Mouse (Mus musculus) heart, embryonic 14.5 days (tissue): Measurements from ENCODE around the gene Gmds. TPM values are rescaled to one million over a fixed set of nuclear protein-coding genes. Genes with fewer than 3 reads are reported as not detected.

Source experiments
- ATAC-seq: fragments of 200-750 bp; cut with Nextera tagmentation; 2 replicates; pipeline ENCODE4 v1.8.0; 2017; ENCODE audit warnings: low read depth, moderate TSS enrichment; ENCODE audit not compliant: insufficient number of reproducible peaks, insufficient read depth, low FRiP score
- H3K27ac ChIP-seq, 2 experiments: fragments of 200-500 bp in 1 of 2; fragments of 300-500 bp in 1 of 2; sonication (generic) in 1 of 2; replicated peaks in 1 of 2; 2 replicates each; pipeline ENCODE4 v1.5.1; 2012 to 2014; ENCODE audit warnings: low read depth in 2 of 2, low read length in 2 of 2, control low read depth in 1 of 2, mild to moderate bottlenecking in 1 of 2, mixed read lengths in 1 of 2; ENCODE audit not compliant: control insufficient read depth in 1 of 2, insufficient read depth in 1 of 2
- H3K27me3 ChIP-seq: fragments of 300-500 bp; sonication (generic); 2 replicates; pipeline ENCODE4 v1.6.1; 2014; ENCODE audit warnings: mild to moderate bottlenecking, low read length, control low read depth; ENCODE audit not compliant: control insufficient read depth, insufficient read depth
- H3K36me3 ChIP-seq: fragments of 300-500 bp; sonication (generic); 2 replicates; pipeline ENCODE4 v1.6.1; 2014; ENCODE audit warnings: mild to moderate bottlenecking, control low read depth, low read length, mixed read lengths; ENCODE audit not compliant: control insufficient read depth, insufficient read depth
- H3K4me1 ChIP-seq, 2 experiments: fragments of 200-500 bp in 1 of 2; fragments of 300-500 bp in 1 of 2; sonication (generic) in 1 of 2; 2 replicates each; pipeline ENCODE4 v1.6.1; 2012 to 2014; ENCODE audit warnings: low read length in 2 of 2, control low read depth in 1 of 2, mixed read lengths in 1 of 2; ENCODE audit not compliant: control insufficient read depth in 2 of 2, insufficient read depth in 2 of 2
- H3K4me2 ChIP-seq: fragments of 300-500 bp; sonication (generic); 2 replicates; pipeline ENCODE4 v1.6.1; 2014; ENCODE audit warnings: mild to moderate bottlenecking, low read length
- H3K4me3 ChIP-seq, 2 experiments: fragments of 200-500 bp in 1 of 2; fragments of 300-500 bp in 1 of 2; sonication (generic) in 1 of 2; 2 replicates each; pipeline ENCODE4 v1.5.1; 2012 to 2014; ENCODE audit warnings: low read length in 2 of 2, mild to moderate bottlenecking in 2 of 2, control low read depth in 1 of 2, low read depth in 1 of 2, moderate library complexity in 1 of 2; ENCODE audit not compliant: control insufficient read depth in 1 of 2, insufficient read depth in 1 of 2
- H3K9ac ChIP-seq: fragments of 300-500 bp; sonication (generic); 2 replicates; pipeline ENCODE4 v1.6.1; 2014; ENCODE audit warnings: mild to moderate bottlenecking, low read length
- H3K9me3 ChIP-seq: fragments of 300-500 bp; sonication (generic); 2 replicates; pipeline ENCODE4 v1.6.1; 2016; ENCODE audit warnings: low read length, control low read depth; ENCODE audit not compliant: control insufficient read depth
- WGBS: fragments of 180-500 bp; shearing (Covaris S2); extraction: QIAGEN DNeasy Blood & Tissue Kit; methylation state at CpG from one replicate; pipeline ENCODE4 v1.1.7; 2014; 5-methylcytosine and 5-hydroxymethylcytosine counted together
- polyA plus RNA-seq: library from polyadenylated mRNA; unstranded; fragments of >200 nt; fragmentation: Nextera tagmentation; extraction: Ambion mirVana; gene quantifications from 2 replicates; pipeline ENCODE4 v1.2.1, GENCODE M21; 2014

The Gmds gene
- polyA plus RNA-seq, 1 experiment from 2014 or later: 28.7 TPM

DNA sequence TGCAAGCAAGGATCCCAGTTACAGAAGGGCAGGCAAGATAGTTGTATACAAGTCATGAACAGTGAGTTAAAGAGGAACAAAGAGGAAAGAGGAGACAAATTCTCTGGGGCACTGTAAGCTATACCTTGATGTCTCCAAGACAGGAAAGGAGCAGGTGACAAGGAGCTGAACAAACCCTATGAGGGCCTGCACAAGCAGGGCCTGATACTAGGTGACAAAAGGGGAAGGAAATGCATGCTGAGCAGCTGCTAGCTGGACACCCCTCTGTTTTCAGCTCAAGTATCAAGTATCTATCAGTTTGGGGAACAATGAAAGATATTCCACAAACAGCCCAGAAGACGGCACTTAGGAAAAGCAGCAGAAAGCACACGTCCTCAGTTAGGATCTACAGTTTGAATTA, 193.4 kb downstream of the Gmds start:
- ATAC-seq: no peak
- WGBS: 58% methylated on average over 2 of the region's 2 CpGs
- Histone ChIP-seq H3K4me2 (no peak overlapping the region), H3K9me3 (no peaks in the 10 kb centered on the region), H3K9ac (no peak overlapping the region), H3K27me3 (no peaks in the 10 kb centered on the region), H3K4me3 (no peak overlapping the region), H3K4me1 (peaks cover 2 to 12% of the 10 kb centered on the region in 2 experiments; a peak in 3 of 4 replicates), H3K27ac (no peak overlapping the region), H3K36me3 (no peaks in the 10 kb centered on the region)

- no peak overlapping the region for H3K9ac ChIP-seq
- no peak overlapping the region for H3K4me2 ChIP-seq
- no peaks in the 10 kb centered on the region for H3K9me3 ChIP-seq
- H3K27ac ChIP-seq: no peak overlapping the region
- peaks cover 2 to 12% of the 10 kb centered on the region in 2 experiments; a peak in 3 of 4 replicates for H3K4me1 ChIP-seq
- H3K36me3 ChIP-seq: no peaks in the 10 kb centered on the region
- no peak for ATAC-seq
- 80% methylated on average over 3 of the region's 3 CpGs for WGBS
- H3K4me3 ChIP-seq: no peak overlapping the region
- no peaks in the 10 kb centered on the region for H3K27me3 ChIP-seq
Measured at GRCm38 (mm10) chr13:32143651-32144050, 194.9 kb downstream of the Gmds start.

- Histone ChIP-seq H3K4me2 (no peak overlapping the region), H3K9ac (no peak overlapping the region), H3K9me3 (no peaks in the 10 kb centered on the region), H3K4me3 (no peak overlapping the region), H3K36me3 (no peaks in the 10 kb centered on the region), H3K27me3 (no peaks in the 10 kb centered on the region), H3K4me1 (no peaks in the 10 kb centered on the region), H3K27ac (no peak overlapping the region)
- WGBS: 72% methylated on average over 4 of the region's 4 CpGs
- ATAC-seq: no peak
Measured at GRCm38 (mm10) chr13:32134663-32135273, 203.8 kb downstream of the Gmds start.

DNA sequence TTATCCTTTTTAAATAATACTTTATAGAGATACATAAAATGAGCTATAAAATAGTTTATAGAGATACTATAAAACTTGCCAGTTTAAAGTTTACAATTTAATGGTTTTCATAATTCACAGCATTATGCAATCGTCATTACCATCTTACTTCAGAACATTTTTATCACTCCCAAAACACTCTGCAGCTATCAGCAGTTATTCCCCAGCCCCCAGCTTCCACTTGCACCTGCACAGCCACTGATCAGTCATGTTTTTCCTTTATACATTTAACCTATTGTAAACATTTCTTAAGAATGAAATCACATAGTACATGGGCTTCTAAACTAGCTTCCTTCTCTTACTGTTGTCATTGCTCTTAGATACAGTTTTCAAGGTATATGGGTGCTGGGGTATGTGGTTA, 208.6 kb downstream of the Gmds start:
- Histone ChIP-seq H3K4me2 (no peak overlapping the region), H3K36me3 (no peaks in the 10 kb centered on the region), H3K27me3 (no peaks in the 10 kb centered on the region), H3K4me1 (no peaks in the 10 kb centered on the region), H3K4me3 (no peak overlapping the region), H3K9ac (no peak overlapping the region), H3K27ac (no peak overlapping the region), H3K9me3 (no peaks in the 10 kb centered on the region)
- ATAC-seq: no peak
- WGBS: 60% methylated on average over 1 of the region's 1 CpGs

GRCm38 (mm10) chr13:32118386-32118785, 220.2 kb downstream of the Gmds start:
- H3K4me1 ChIP-seq: no peaks in the 10 kb centered on the region

DNA sequence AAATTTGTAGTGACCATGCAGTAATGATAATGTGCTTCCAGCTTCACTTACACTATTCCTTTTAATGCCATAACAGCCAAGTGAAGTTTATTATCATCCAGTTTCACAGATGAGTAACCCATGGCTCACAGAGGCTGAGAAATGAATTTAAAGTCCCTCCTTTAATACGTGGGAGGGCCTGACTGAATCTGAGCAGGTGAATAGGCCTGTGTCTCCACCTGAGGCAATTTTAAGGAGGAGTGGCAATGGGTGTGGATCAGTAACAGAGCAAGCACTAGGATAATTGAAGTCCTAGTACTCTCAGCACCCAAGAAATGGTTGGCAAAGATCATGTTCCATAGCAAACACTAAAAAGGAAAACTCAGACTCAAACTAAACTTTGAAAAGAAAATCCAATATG, 223.1 kb downstream of the Gmds start:
- H3K36me3 ChIP-seq: no peaks in the 10 kb centered on the region
- no peaks in the 10 kb centered on the region for H3K27me3 ChIP-seq
- H3K4me3 ChIP-seq: no peak overlapping the region
- H3K4me1 ChIP-seq: no peaks in the 10 kb centered on the region
- no peak overlapping the region for H3K4me2 ChIP-seq
- ATAC-seq: no peak
- no peak overlapping the region for H3K9ac ChIP-seq
- 72% methylated on average over 1 of the region's 1 CpGs for WGBS
- no peak overlapping the region for H3K27ac ChIP-seq
- H3K9me3 ChIP-seq: no peaks in the 10 kb centered on the region

More at GRCm38 (mm10) chr13:32118386-32118785, 220.2 kb downstream of the Gmds start:
- no peak overlapping the region for H3K9ac ChIP-seq
- no peak overlapping the region for H3K4me2 ChIP-seq
- no peaks in the 10 kb centered on the region for H3K9me3 ChIP-seq
- no peaks in the 10 kb centered on the region for H3K36me3 ChIP-seq
- ATAC-seq: no peak
- H3K27ac ChIP-seq: no peak overlapping the region
- no peaks in the 10 kb centered on the region for H3K27me3 ChIP-seq
- H3K4me3 ChIP-seq: no peak overlapping the region
- WGBS: 39% methylated on average over 1 of the region's 1 CpGs

- no peaks in the 10 kb centered on the region for H3K36me3 ChIP-seq
- no peaks in the 10 kb centered on the region for H3K9me3 ChIP-seq
- no peak overlapping the region for H3K4me2 ChIP-seq
- no peak overlapping the region for H3K27ac ChIP-seq
- H3K9ac ChIP-seq: no peak overlapping the region
- no peak overlapping the region for H3K4me3 ChIP-seq
- no peaks in the 10 kb centered on the region for H3K4me1 ChIP-seq
- ATAC-seq: no peak
- no peaks in the 10 kb centered on the region for H3K27me3 ChIP-seq
- WGBS: 93% methylated on average over 3 of the region's 3 CpGs
Measured at GRCm38 (mm10) chr13:32113875-32114274, 224.7 kb downstream of the Gmds start.
